Mouse (Mus musculus) kidney, adult 2 months (tissue): ENCODE data around the gene Lrrc74b. TPM values are rescaled to one million over a fixed set of nuclear protein-coding genes. Genes with fewer than 3 reads are reported as not detected.

Experiments used
- DNase-seq: peaks from one replicate; pipeline ENCODE4 v3.0.0; 2021
- H3K27ac ChIP-seq: fragments of 200-500 bp; 2 replicates; pipeline ENCODE4 v1.5.1; 2012; ENCODE audit warnings: low read depth, low read length, control low read depth, inconsistent platforms; ENCODE audit not compliant: insufficient read depth
- H3K27me3 ChIP-seq: fragments of 200-500 bp; replicated peaks from 2 replicates; pipeline ENCODE4 v1.6.1; 2012; ENCODE audit warnings: mild to moderate bottlenecking, moderate library complexity, low read length, inconsistent platforms; ENCODE audit not compliant: control insufficient read depth, insufficient read depth
- H3K36me3 ChIP-seq: fragments of 200-500 bp; 2 replicates; pipeline ENCODE4 v1.6.1; 2012; ENCODE audit warnings: mild to moderate bottlenecking, moderate library complexity, low read length, inconsistent platforms; ENCODE audit not compliant: control insufficient read depth, insufficient read depth
- H3K4me1 ChIP-seq: fragments of 200-500 bp; 2 replicates; pipeline ENCODE4 v1.6.1; 2011; ENCODE audit warnings: low read length; ENCODE audit not compliant: control insufficient read depth, insufficient read depth
- H3K4me3 ChIP-seq: fragments of 200-500 bp; 2 replicates; pipeline ENCODE4 v1.5.1; 2011; ENCODE audit warnings: mild to moderate bottlenecking, low read depth, low read length, control low read depth; ENCODE audit not compliant: insufficient read depth
- CTCF ChIP-seq: fragments of 200-500 bp; conservative IDR thresholded peaks from 2 replicates; pipeline ENCODE4 v1.5.1; 2011; ENCODE audit warnings: low read depth, mild to moderate bottlenecking, control low read depth, low read length, moderate library complexity, mixed read lengths; ENCODE audit not compliant: insufficient read depth, insufficient read length
- POLR2A ChIP-seq: fragments of 200-500 bp; IDR thresholded peaks from one replicate; pipeline ENCODE4 v1.6.1; 2011; ENCODE audit warnings: low read depth, low read length, control low read depth
- WGBS: fragments of 180-500 bp; shearing (Covaris S2); methylation state at CpG from one replicate; pipeline ENCODE4 v1.1.7; 2018; 5-methylcytosine and 5-hydroxymethylcytosine counted together
- polyA plus RNA-seq: library from polyadenylated mRNA; depleted of rRNA; stranded (reverse); fragments of >200 nt; gene quantifications from 2 replicates; pipeline ENCODE4 v1.2.3, GENCODE M21; 2012; rRNA removed

Lrrc74b gene
- 0.05 and 0.11 TPM in 2 replicates for polyA plus RNA-seq

DNA sequence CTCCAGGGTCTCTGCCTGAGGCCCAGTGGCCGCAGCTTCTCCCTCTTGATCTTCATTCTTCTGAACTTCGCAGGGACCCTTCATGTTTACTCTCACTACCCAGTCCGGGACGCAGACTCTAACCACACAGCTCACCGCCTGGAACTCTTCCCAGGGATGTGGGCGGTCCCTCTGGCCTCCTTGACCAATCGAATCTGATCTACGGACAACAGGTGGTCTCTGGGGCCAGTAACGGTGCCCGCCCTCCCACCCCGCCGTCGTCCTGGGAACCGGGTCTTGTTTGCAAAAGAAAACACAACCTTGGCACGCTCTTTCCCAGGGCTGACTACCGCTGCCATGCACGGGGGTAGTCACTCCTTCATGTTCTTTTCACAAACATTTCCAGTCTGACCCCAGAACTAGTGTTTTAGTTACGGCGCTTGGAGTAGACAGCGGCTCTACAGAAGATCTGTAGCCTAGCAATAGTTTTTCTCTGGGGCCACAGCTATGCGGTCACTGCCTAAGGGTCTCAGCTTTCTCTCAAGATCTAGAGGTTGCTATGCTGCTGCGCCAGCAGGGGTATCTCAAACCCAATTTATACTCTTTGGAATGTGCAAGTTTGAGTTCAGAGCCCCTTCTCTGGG, at the start of gene Lrrc74b:
Lrrc74b (minus strand) TSS at position 120 of the 623 bp plus-strand sequence.
- no peaks in the 10 kb centered on the region for H3K36me3 ChIP-seq
- no peaks in the 10 kb centered on the region for H3K27me3 ChIP-seq
- peak; percentile 43 for DNase-seq
- H3K27ac ChIP-seq = no peak within 1 kb of the TSS
- H3K4me1 ChIP-seq = peaks cover 3% of the 10 kb centered on the region; the same call in 1 of the 2 replicates
- 6% methylated on average over 22 of the region's 22 CpGs for WGBS
- TF ChIP-seq CTCF (no peak), POLR2A (no peak)
- peak within 1 kb of the TSS; percentile 18; the same call in 1 of the 2 replicates for H3K4me3 ChIP-seq

DNA sequence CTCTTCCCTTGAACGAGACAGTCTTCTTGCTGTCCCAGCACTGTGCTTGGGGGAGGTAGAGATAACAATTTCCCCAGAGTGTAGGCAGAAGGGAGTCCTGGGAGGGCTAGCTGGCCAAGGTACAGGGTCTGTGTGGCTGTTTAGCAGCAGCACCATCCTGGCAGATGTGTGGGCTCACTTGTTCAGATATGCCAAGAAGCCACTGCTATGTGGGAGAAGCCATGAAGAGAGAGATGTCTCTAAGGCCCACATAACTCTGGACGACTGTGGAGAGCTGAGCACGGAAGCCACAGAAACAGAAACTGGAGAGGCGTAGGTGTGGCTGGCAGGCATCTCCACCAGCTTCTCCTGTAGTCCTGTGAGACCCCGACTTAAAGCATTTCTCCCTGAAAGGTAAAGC, 44.6 kb upstream of the Lrrc74b start:
- TF ChIP-seq CTCF (no peak), POLR2A (no peak)
- DNase-seq = no peak
- 71% methylated on average over 5 of the region's 5 CpGs for WGBS
- Histone ChIP-seq H3K4me1 (no peaks in the 10 kb centered on the region), H3K27me3 (no peaks in the 10 kb centered on the region), H3K4me3 (no peak overlapping the region), H3K36me3 (no peaks in the 10 kb centered on the region), H3K27ac (no peak overlapping the region)

DNA sequence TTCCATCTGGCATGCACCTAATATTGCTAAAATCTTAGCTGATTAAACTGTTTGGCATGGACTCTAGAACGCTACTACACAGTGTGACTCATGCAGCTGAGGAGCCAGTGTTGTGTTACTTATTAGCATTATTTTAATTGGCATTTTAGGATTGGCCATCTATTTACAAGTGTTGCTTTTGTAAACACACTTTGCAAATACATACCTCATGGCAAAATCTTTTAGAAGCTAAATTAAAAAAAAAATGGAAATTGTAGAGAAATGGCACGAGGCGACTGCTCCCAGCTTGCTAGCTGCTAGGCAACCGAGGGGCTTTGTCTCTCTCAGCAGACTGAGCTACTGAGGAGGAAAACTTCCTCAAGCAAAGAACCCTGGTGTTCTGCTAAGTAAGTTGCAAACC, 43.9 kb upstream of the Lrrc74b start:
- Histone ChIP-seq H3K36me3 (no peaks in the 10 kb centered on the region), H3K27ac (no peak overlapping the region), H3K27me3 (no peaks in the 10 kb centered on the region), H3K4me3 (no peak overlapping the region), H3K4me1 (no peaks in the 10 kb centered on the region)
- TF ChIP-seq CTCF = no peak
- DNase-seq = no peak
- 63% methylated on average over 4 of the region's 4 CpGs for whole genome bisulfite sequencing

DNA sequence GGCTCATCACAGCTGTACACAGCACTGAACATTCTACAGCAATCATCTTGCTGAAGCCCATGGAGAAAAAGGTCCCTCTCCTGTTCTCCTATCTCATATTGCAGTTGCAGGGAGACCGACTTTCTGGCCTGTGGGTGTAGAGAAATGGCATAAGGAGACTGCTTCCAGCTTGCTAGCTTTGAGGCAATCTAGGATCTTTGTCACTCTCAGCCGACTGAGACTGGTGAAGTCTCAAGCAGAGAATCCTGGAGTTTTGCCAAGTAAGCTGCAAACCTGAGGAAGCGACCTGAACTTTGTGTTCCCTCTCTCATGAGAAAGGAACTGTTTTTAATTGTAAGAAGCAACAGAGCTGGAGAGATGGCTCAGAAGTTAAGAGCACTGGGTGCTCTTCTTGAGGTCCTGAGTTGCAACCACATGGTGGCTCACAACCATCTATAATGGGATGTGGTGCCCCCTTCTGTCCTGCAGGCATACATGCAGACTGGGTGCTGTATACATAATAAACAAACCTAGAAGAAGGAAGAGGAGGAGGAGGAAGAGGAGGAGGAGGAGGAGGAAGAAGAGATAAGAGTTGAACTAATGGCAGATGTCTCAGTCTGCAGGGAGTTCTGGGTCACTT, 40.0 kb upstream of the Lrrc74b start:
- Histone ChIP-seq H3K36me3 (no peaks in the 10 kb centered on the region), H3K27ac (no peak overlapping the region), H3K27me3 (no peaks in the 10 kb centered on the region), H3K4me1 (no peaks in the 10 kb centered on the region), H3K4me3 (no peak overlapping the region)
- peak; percentile 19 for DNase-seq
- TF ChIP-seq POLR2A = no peak
- TF ChIP-seq CTCF = peak; percentile 39; the same call in 1 of the 2 replicates
- 37% methylated on average over 3 of the region's 3 CpGs for WGBS

DNA sequence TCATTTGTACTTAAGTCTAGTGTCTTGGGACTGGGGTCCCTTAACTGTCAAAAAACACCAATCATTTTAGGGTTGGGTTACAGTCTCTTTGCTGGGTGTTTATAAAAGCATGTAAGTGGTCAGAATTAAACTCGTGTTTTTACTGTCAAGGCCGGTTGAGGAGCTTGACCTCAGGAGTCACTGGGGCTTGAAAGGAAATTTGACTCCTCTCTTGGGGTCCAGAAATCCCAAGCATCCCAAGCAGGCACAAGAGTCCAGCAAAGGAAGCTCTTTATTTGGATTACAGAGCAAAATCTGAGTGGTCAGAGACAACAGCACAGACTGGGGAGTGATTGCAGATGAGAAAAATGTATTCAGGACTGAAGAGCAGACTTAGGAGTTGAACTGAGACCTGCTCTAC, 29.7 kb upstream of the Lrrc74b start:
- Histone ChIP-seq H3K27me3 (no peaks in the 10 kb centered on the region; the same call in 1 of the 2 replicates), H3K36me3 (no peaks in the 10 kb centered on the region), H3K27ac (no peak overlapping the region), H3K4me1 (no peaks in the 10 kb centered on the region), H3K4me3 (no peak overlapping the region)
- no peak for DNase-seq
- TF ChIP-seq CTCF = no peak
- 16% methylated on average over 2 of the region's 2 CpGs for WGBS

DNA sequence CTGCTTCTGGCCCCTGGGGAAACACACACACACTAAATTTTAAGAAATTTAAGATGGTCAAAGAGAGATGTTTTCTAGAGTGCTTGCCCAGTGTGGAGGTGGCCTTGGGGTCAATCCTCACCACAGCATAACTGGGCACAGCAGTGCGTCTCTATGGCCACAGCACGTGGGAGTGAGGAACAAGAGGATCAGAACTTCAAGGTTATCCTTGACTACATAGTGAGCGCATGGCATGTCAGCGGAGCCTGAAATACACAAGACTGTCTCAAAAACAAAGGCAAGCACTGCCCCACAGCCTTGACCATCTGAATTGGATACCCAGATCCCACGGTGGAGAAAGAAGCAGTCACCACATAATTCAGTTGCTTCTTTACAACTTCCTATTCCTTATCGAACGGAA, 23.5 kb upstream of the Lrrc74b start:
- Histone ChIP-seq H3K4me3 (no peak overlapping the region), H3K27ac (no peak overlapping the region), H3K36me3 (no peaks in the 10 kb centered on the region), H3K4me1 (no peaks in the 10 kb centered on the region), H3K27me3 (no peaks in the 10 kb centered on the region; the same call in 1 of the 2 replicates)
- no peak for DNase-seq
- TF ChIP-seq POLR2A (no peak), CTCF (no peak)
- WGBS = 72% methylated on average over 7 of the region's 7 CpGs

DNA sequence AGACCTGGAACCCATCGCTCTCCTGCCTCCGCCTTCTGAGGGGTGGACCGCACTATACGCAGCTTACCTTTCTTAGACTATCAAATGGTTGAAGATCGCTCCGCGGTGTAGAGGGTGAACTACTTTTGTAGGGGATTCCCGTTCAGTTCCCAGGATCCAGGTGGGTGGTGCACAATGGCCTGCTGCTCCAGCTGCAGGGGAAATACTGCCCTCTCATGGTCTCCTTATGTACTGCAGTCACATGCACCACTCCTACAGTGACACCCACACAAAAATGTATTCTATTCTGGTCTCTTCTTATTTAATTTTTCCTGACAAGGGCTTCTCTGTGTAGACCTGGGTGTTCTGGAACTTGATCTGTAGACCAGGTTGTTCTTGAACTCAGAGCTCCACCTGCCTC, 22.0 kb upstream of the Lrrc74b start, which contains the start of gene Slc7a4:
Slc7a4 (minus strand) TSS at position 151 of the 400 bp plus-strand sequence.
- WGBS = 31% methylated on average over 8 of the region's 8 CpGs
- no peak for DNase-seq
- TF ChIP-seq POLR2A = no peak
- peak; percentile 71 for TF ChIP-seq CTCF
- Histone ChIP-seq H3K4me3 (no peak within 1 kb of the TSS), H3K4me1 (no peaks in the 10 kb centered on the region), H3K36me3 (no peaks in the 10 kb centered on the region), H3K27me3 (no peaks in the 10 kb centered on the region), H3K27ac (no peak within 1 kb of the TSS)
